Mouse (Mus musculus): Measurements from ENCODE around the gene Galnt2.

GRCm38 (mm10) chr8:124291693-124292092 is 60.5 kb downstream of the Galnt2 start:
- TF ChIP-seq CTCF (IDR thresholded peaks at IDR 0.05; ENCODE audit: insufficient read depth, low read length) = no peak
- TF ChIP-seq POLR2A (IDR thresholded peaks at IDR 0.05; ENCODE audit: borderline replicate concordance, extremely low read depth, low read depth, low read length) = no peak
